Mouse (Mus musculus): ENCODE measurements around the gene Mansc1. TPM values are rescaled to one million over a fixed set of nuclear protein-coding genes. Genes with fewer than 3 reads are reported as not detected.
A peak's percentile ranks its signal among the peaks of the same experiment; 100 is the strongest.

The Mansc1 gene
- total RNA-seq, 1 experiment from 2014 or later, result 1.8 TPM

DNA sequence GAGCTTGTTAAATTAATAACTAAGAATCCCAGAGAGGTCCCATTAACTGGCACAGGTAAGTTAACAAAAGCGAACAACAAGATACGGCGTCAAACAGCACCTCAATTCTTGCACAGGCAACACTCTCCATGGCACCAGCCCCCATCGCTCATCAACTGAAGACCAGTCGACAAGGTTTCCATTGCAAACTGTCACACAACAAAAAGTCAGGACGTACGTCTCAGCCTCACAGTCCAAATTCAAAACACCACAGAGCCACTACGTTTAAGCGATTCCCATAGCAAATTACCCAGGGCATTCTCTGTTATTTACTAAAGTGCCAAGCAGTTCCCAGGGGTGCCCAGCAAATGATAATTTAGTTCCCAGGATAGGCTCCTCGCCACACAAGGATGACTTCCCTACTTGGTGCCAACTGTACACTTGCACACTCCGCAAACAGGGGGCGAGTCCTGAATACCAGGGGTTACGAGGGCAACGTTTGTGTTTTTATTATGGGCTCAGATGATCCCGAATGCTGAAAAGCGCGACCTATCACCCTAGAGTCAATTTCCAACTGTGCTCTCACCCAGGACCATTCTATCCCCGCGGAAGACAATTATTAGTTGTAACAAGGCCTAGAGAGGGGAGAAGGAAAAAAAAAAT is 66.6 kb downstream of the Mansc1 start:
- peak; percentile 27; the same call in 1 of the 2 replicates for ATAC-seq (replicated peaks; ENCODE audit: insufficient number of reproducible peaks, low FRiP score, low TSS enrichment, poor library complexity, severe bottlenecking)

- no peak for ATAC-seq (replicated peaks; ENCODE audit: insufficient number of reproducible peaks, low FRiP score, low TSS enrichment, poor library complexity, severe bottlenecking)
Measured at GRCm38 (mm10) chr6:134564539-134564938, 67.7 kb downstream of the Mansc1 start.

DNA sequence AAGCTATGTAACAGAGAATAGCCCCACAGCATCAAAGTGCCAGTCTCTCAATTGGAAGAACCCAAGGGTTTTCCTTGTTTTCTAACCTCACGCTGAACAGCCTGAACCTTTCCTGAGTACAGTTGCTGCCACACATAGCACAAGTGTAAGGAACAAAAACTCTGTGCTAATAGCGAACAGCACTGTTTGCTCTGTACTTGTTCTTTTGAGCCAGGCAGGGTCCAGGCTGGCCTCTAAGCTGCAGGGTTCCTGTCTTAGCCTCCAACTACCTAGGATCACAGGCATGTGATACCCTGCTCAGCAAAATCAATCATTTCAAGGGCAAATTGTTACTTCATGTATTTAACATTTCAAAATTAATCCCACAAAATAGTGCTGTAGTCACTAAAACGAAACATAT is 72.7 kb downstream of the Mansc1 start:
- no peak for ATAC-seq (replicated peaks; ENCODE audit: insufficient number of reproducible peaks, low FRiP score, low TSS enrichment, poor library complexity, severe bottlenecking)

Other genes starting within 250 kb of the Mansc1 start
- 0.57 to 2.3 TPM (median 1.7 TPM) in 3 replicates for gene Bcl2l14, start 236.2 kb downstream of the Mansc1 start, total RNA-seq (2017)
- 32.0 to 57.1 TPM (median 39.6 TPM) in 3 replicates for gene Lrp6, start 65.5 kb downstream of the Mansc1 start, total RNA-seq (2017)
- gene Borcs5, start 7.0 kb upstream of the Mansc1 start, total RNA-seq (2017), result 6.4 to 10.1 TPM (median 10.1 TPM) in 3 replicates
- 234 to 312 TPM (median 310 TPM) in 3 replicates for gene Dusp16, start 160.1 kb upstream of the Mansc1 start, total RNA-seq (2017)
- 25.9 to 36.8 TPM (median 29.9 TPM) in 3 replicates for gene Crebl2, start 197.7 kb upstream of the Mansc1 start, total RNA-seq (2017)

Data from monocyte, adult 5-6 weeks (primary cell).